Mouse (Mus musculus) forebrain, embryonic 11.5 days (tissue): ENCODE results near the gene Fut2. TPM values are rescaled to one million over a fixed set of nuclear protein-coding genes. Genes with fewer than 3 reads are reported as not detected.

Source experiments
- ATAC-seq: fragments of 200-750 bp; cut with Nextera tagmentation; replicated peaks from 2 replicates; pipeline ENCODE4 v1.8.0; 2017; ENCODE audit warnings: moderate TSS enrichment; ENCODE audit not compliant: low FRiP score
- DNase-seq: peaks from one replicate; pipeline ENCODE4 v3.0.0-alpha.2; 2017; ENCODE audit warnings: low spot score
- H3K27ac ChIP-seq: fragments of 300-500 bp; sonication (generic); 2 replicates; pipeline ENCODE4 v1.5.1; 2014; ENCODE audit warnings: low read depth, low read length
- H3K27me3 ChIP-seq: fragments of 300-500 bp; sonication (generic); 2 replicates; pipeline ENCODE4 v1.6.1; 2014; ENCODE audit warnings: mild to moderate bottlenecking, low read length, mixed read lengths; ENCODE audit not compliant: control insufficient read depth, insufficient read depth
- H3K36me3 ChIP-seq: fragments of 300-500 bp; sonication (generic); 2 replicates; pipeline ENCODE4 v1.6.1; 2014; ENCODE audit warnings: mild to moderate bottlenecking, low read length, moderate library complexity, mixed read lengths; ENCODE audit not compliant: control insufficient read depth, insufficient read depth
- H3K4me1 ChIP-seq: fragments of 300-500 bp; sonication (generic); replicated peaks from 2 replicates; pipeline ENCODE4 v1.6.1; 2014; ENCODE audit warnings: low read length, mixed read lengths; ENCODE audit not compliant: control insufficient read depth, insufficient read depth
- H3K4me2 ChIP-seq: fragments of 300-500 bp; sonication (generic); 2 replicates; pipeline ENCODE4 v1.6.1; 2014; ENCODE audit warnings: low read depth, mild to moderate bottlenecking, low read length, moderate library complexity, mixed read lengths; ENCODE audit not compliant: severe bottlenecking
- H3K4me3 ChIP-seq: fragments of 300-500 bp; sonication (generic); 2 replicates; pipeline ENCODE4 v1.5.1; 2014; ENCODE audit warnings: low read depth, low read length
- H3K9ac ChIP-seq: fragments of 300-500 bp; sonication (generic); 2 replicates; pipeline ENCODE4 v1.6.1; 2014; ENCODE audit warnings: low read length
- H3K9me3 ChIP-seq: fragments of 300-500 bp; sonication (generic); 2 replicates; pipeline ENCODE4 v1.6.1; 2016; ENCODE audit warnings: low read length, mixed read lengths; ENCODE audit not compliant: control insufficient read depth
- WGBS: fragments of 180-500 bp; shearing (Covaris S2); extraction: QIAGEN DNeasy Blood & Tissue Kit; methylation state at CpG from one replicate; pipeline ENCODE4 v1.1.7; 2014; 5-methylcytosine and 5-hydroxymethylcytosine counted together
- polyA plus RNA-seq: library from polyadenylated mRNA; unstranded; fragments of >200 nt; fragmentation: Nextera tagmentation; extraction: Ambion mirVana; gene quantifications from 2 replicates; pipeline ENCODE4 v1.2.1, GENCODE M21; 2014

The Fut2 gene
- 0.15 TPM in 1 of 2 replicates, not detected in the other for polyA plus RNA-seq

DNA sequence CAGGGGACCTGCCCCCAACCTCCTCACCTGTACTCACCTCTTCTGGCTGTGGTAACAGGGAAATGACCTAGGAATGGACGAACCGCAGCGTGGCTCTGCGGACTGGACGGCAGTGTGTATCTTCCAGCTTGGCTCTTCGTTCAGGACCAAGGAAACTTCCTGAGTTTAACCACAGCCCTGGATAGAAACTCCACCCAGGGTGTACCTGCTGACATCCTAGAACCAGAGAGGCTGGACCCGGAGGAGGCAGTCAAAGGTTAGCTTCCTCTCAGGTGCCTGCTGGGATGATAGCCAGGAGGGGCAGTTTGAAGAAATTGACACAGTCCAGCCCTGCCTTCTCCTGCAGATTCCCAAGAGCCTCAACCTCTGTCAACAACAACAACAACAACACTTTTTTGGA lies at the start of gene Fut2:
Gene Fut2, minus strand, starts transcription at position 234 of the 400 bp plus-strand sequence.
- 85% methylated on average over 7 of the region's 7 CpGs for whole genome bisulfite sequencing
- Histone ChIP-seq H3K36me3 (no peaks in the 10 kb centered on the region), H3K9me3 (no peaks in the 10 kb centered on the region), H3K9ac (no peak within 1 kb of the TSS), H3K4me3 (no peak within 1 kb of the TSS), H3K27ac (no peak within 1 kb of the TSS), H3K4me2 (no peak within 1 kb of the TSS), H3K27me3 (no peaks in the 10 kb centered on the region), H3K4me1 (no peaks in the 10 kb centered on the region)
- no peak for ATAC-seq
- DNase-seq: no peak

GRCm38 (mm10) chr7:45715090-45715708 lies 49.0 kb upstream of the Fut2 start, which contains the start of gene Rpl18:
Gene Rpl18, plus strand, starts transcription at chr7:45715457.
- ATAC-seq (peak; percentile 92), DNase-seq (peak; percentile 97)
- no peaks in the 10 kb centered on the region for H3K9me3 ChIP-seq
- peak within 1 kb of the TSS; percentile 85 for H3K4me2 ChIP-seq
- H3K4me3 ChIP-seq: peak within 1 kb of the TSS; percentile 60
- H3K4me1 ChIP-seq: peaks cover 25% of the 10 kb centered on the region
- H3K9ac ChIP-seq: peak within 1 kb of the TSS; percentile 62
- 0 out of 2 replicates have a peak within 1 kb of the TSS, but pooled peaks have one; percentile 21 for H3K27ac ChIP-seq
- H3K36me3 ChIP-seq: peaks cover 26% of the 10 kb centered on the region; the same call in 1 of the 2 replicates
- no peaks in the 10 kb centered on the region for H3K27me3 ChIP-seq
- 8% methylated on average over 34 of the region's 34 CpGs for WGBS

- no peak overlapping the region for H3K27ac ChIP-seq
- ATAC-seq: no peak
These were observed 48.5 kb upstream of the Fut2 start for GRCm38 (mm10) chr7:45714630-45715089.

DNA sequence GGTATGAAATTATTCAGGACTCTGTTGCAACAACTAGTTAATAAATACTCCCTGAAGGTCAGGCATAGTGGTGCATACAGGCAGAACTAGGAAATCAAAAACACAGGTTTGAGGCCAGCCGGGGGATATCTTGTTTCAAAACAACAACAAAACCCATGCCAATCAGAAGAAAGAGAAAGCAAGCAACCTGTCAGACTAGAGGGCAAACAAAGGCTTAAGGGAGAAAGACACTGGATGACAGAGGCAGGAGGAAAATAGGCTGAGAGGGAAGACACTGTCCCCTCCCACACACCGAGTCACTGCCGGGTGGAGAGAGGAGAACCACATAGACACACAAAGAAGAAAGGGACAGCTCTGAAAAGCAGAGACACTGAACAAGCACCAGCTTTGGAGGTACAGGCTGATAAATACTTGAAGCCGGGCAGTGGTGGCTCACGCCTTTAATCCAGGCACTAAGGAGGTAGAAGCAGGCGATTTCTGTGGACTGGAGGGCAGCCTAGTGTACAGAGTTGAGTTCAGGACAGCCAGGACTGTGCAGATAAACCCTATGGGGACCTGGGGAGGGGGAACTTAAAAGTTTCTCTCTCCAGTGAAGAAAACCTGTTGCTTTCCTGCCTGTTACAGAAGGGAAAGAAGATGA lies 47.8 kb upstream of the Fut2 start:
- Histone ChIP-seq H3K27me3 (no peaks in the 10 kb centered on the region), H3K9me3 (no peaks in the 10 kb centered on the region), H3K9ac (no peak overlapping the region; the same call in 1 of the 2 replicates), H3K4me2 (peak overlapping the region; percentile 85; the same call in 1 of the 2 replicates), H3K4me1 (peaks cover 24% of the 10 kb centered on the region), H3K36me3 (peaks cover 18% of the 10 kb centered on the region; the same call in 1 of the 2 replicates), H3K27ac (no peak overlapping the region), H3K4me3 (peak overlapping the region; percentile 60)
- WGBS: 78% methylated on average over 6 of the region's 6 CpGs
- no peak for ATAC-seq
- no peak for DNase-seq

More at GRCm38 (mm10) chr7:45714630-45715089, 48.5 kb upstream of the Fut2 start:
- H3K4me2 ChIP-seq: peak overlapping the region; percentile 85
- peak overlapping the region; percentile 60 for H3K4me3 ChIP-seq
- WGBS: 12% methylated on average over 14 of the region's 14 CpGs
- peaks cover 25% of the 10 kb centered on the region for H3K4me1 ChIP-seq
- no peaks in the 10 kb centered on the region for H3K27me3 ChIP-seq
- H3K9me3 ChIP-seq: no peaks in the 10 kb centered on the region
- H3K36me3 ChIP-seq: peaks cover 23% of the 10 kb centered on the region; the same call in 1 of the 2 replicates
- peak overlapping the region; percentile 62 for H3K9ac ChIP-seq
- DNase-seq: no peak

- Histone ChIP-seq H3K4me3 (no peak overlapping the region), H3K27ac (no peak overlapping the region), H3K27me3 (no peaks in the 10 kb centered on the region), H3K36me3 (peaks cover 18% of the 10 kb centered on the region; the same call in 1 of the 2 replicates), H3K4me2 (no peak overlapping the region), H3K9ac (no peak overlapping the region), H3K4me1 (peaks cover 22% of the 10 kb centered on the region), H3K9me3 (no peaks in the 10 kb centered on the region)
- WGBS: 95% methylated on average over 16 of the region's 16 CpGs
- DNase-seq (no peak), ATAC-seq (no peak)
These were observed 47.2 kb upstream of the Fut2 start for GRCm38 (mm10) chr7:45713396-45713795.

DNA sequence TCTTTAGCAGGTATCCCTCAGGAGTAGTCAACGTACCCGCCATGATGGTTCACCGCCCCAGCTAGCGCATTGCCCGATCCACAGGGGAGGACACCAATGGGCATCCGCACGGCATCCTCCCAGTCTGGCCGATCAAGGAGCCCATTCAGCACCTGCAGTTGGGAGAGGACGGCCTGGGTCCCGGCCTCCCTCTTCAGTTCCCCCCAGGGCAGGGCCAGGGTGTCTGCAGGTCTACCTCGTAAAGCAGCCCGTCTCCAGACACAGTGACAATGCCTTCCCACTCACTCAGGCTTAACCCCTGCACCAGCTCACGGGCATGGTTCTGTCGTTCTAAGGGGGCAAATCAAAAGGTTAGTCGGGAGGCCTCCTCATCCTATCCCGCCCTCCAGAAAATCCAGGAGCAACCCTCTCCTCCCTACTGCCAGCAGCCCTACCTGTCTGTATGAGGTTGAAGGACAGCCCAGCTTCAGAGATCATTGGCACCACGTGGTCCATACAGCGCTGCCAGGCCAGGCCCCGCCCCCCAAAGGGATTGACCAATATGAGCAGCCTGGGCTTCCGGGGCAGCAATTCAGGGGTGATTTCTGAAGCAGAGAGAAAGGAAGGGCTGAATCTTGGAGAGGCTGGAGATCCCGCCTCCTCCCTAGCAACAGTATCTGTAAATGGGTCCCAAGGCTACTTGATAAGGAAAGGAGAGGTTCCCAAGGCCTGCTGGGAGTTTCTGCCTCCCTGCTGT lies 46.0 kb upstream of the Fut2 start:
- H3K4me3 ChIP-seq: no peak overlapping the region

GRCm38 (mm10) chr7:45711316-45712021 lies 45.3 kb upstream of the Fut2 start:
- Histone ChIP-seq H3K27ac (no peak overlapping the region), H3K9ac (no peak overlapping the region), H3K4me1 (peaks cover 28% of the 10 kb centered on the region), H3K4me2 (no peak overlapping the region), H3K9me3 (no peaks in the 10 kb centered on the region), H3K36me3 (peaks cover 18% of the 10 kb centered on the region; the same call in 1 of the 2 replicates), H3K27me3 (no peaks in the 10 kb centered on the region), H3K4me3 (no peak overlapping the region)
- WGBS: 93% methylated on average over 24 of the region's 24 CpGs
- DNase-seq (no peak), ATAC-seq (no peak)

More for the DNA sequence above, 46.0 kb upstream of the Fut2 start:
- Histone ChIP-seq H3K36me3 (peaks cover 18% of the 10 kb centered on the region; the same call in 1 of the 2 replicates), H3K27me3 (no peaks in the 10 kb centered on the region), H3K4me1 (peaks cover 32% of the 10 kb centered on the region), H3K9me3 (no peaks in the 10 kb centered on the region), H3K9ac (no peak overlapping the region), H3K27ac (no peak overlapping the region), H3K4me2 (no peak overlapping the region)
- 90% methylated on average over 21 of the region's 21 CpGs for WGBS
- DNase-seq: no peak
- no peak for ATAC-seq
